Mouse (Mus musculus) cerebellum, adult 2 months (tissue): ENCODE results near the gene Gpr83.
"Not testable (repeated sequence)": the region's sequence is repeated elsewhere in the genome, so short reads cannot be mapped to it uniquely, and the experiment has no call there.

Experiments
- CTCF ChIP-seq: fragments of 200-500 bp; IDR thresholded peaks from 2 replicates; pipeline ENCODE4 v1.5.1; 2011; ENCODE audit warnings: low read depth, mild to moderate bottlenecking, control low read depth, low read length, moderate library complexity, borderline replicate concordance; ENCODE audit not compliant: insufficient read depth
- POLR2A ChIP-seq: fragments of 200-500 bp; IDR thresholded peaks from 2 replicates; pipeline ENCODE4 v1.6.1; 2011; ENCODE audit warnings: low read length, control low read depth, borderline replicate concordance; ENCODE audit not compliant: insufficient read depth

- TF ChIP-seq CTCF, POLR2A: not testable (repeated sequence)
These were observed 16.6 kb downstream of the Gpr83 start for GRCm38 (mm10) chr9:14876566-14876965.
